Mouse (Mus musculus) kidney, postnatal 4 days (tissue): ENCODE data around the gene Ldlr.
"Not testable (repeated sequence)": the region's sequence is repeated elsewhere in the genome, so short reads cannot be mapped to it uniquely, and the experiment has no call there.

Experiments
- DNase-seq, 2 experiments: peaks; one replicate each; pipeline ENCODE4 v3.0.0; 2021; ENCODE audit warnings: mixed read lengths in 2 of 2

Ldlr gene

GRCm38 (mm10) chr9:21758576-21759529 lies 35.6 kb downstream of the Ldlr start:
- DNase-seq = no peak

GRCm38 (mm10) chr9:21759718-21760117 lies 36.4 kb downstream of the Ldlr start:
- no peak for DNase-seq

- DNase-seq = peak; percentile 94 to 96
These were observed 37.1 kb downstream of the Ldlr start, which contains the start of gene Spc24 for GRCm38 (mm10) chr9:21760155-21761088. Spc24 (minus strand) TSS chr9:21760303.

GRCm38 (mm10) chr9:21762135-21762534 lies 38.9 kb downstream of the Ldlr start:
- no peak for DNase-seq

GRCm38 (mm10) chr9:21764084-21764999 lies 41.1 kb downstream of the Ldlr start:
- DNase-seq = no peak

- DNase-seq = peak; percentile 69 to 77
These were observed 44.6 kb downstream of the Ldlr start for GRCm38 (mm10) chr9:21767896-21768295.

- peak; percentile 64 to 72 for DNase-seq
These were observed 45.5 kb downstream of the Ldlr start for GRCm38 (mm10) chr9:21768511-21769411.

GRCm38 (mm10) chr9:21769558-21770183 lies 46.4 kb downstream of the Ldlr start:
- DNase-seq = peak; percentile 31 to 55

GRCm38 (mm10) chr9:21773396-21773795 lies 50.1 kb downstream of the Ldlr start:
- DNase-seq = not testable (repeated sequence)

GRCm38 (mm10) chr9:21774353-21774752 lies 51.1 kb downstream of the Ldlr start:
- no peak for DNase-seq

- DNase-seq = no peak
These were observed 54.4 kb downstream of the Ldlr start for GRCm38 (mm10) chr9:21777726-21778125.

GRCm38 (mm10) chr9:21781657-21782468 lies 58.6 kb downstream of the Ldlr start:
- DNase-seq = peak in 1 of 2 experiments; percentile 35

GRCm38 (mm10) chr9:21784517-21785307 lies 61.4 kb downstream of the Ldlr start:
- no peak for DNase-seq

GRCm38 (mm10) chr9:21786309-21786708 lies 63.0 kb downstream of the Ldlr start:
- not testable (repeated sequence) for DNase-seq

GRCm38 (mm10) chr9:21786906-21787305 lies 63.6 kb downstream of the Ldlr start:
- peak; percentile 82 to 86 for DNase-seq

- DNase-seq = no peak
These were observed 64.4 kb downstream of the Ldlr start for GRCm38 (mm10) chr9:21787654-21788053.

GRCm38 (mm10) chr9:21788234-21788633 lies 65.0 kb downstream of the Ldlr start:
- DNase-seq = no peak

- DNase-seq = peak; percentile 73 to 82
These were observed 68.6 kb downstream of the Ldlr start for GRCm38 (mm10) chr9:21791861-21792260.

GRCm38 (mm10) chr9:21792644-21793043 lies 69.4 kb downstream of the Ldlr start:
- peak; percentile 57 to 71 for DNase-seq
